Mouse (Mus musculus) WW6 (cell line): ENCODE data around the gene Ube2a.

ENCODE experiments used
- DNase-seq: peaks from one replicate; pipeline ENCODE4 v3.0.0-alpha.2; 2013; ENCODE audit warnings: low read depth, low spot score

The Ube2a gene

GRCm38 (mm10) chrX:36901655-36902054 is 28.0 kb downstream of the Ube2a start:
- no peak for DNase-seq

- no peak for DNase-seq
Measured at GRCm38 (mm10) chrX:36902321-36903114, 28.8 kb downstream of the Ube2a start, which contains the start of gene Nkrf. TSS of gene Nkrf (minus strand) at chrX:36902899.

- peak; percentile 70 for DNase-seq
Measured at GRCm38 (mm10) chrX:36903115-36903768, 29.5 kb downstream of the Ube2a start.

- no peak for DNase-seq
Measured at GRCm38 (mm10) chrX:36906539-36906938, 32.8 kb downstream of the Ube2a start.

- peak; percentile 28 for DNase-seq
Measured at GRCm38 (mm10) chrX:36911343-36911742, 37.6 kb downstream of the Ube2a start.

- no peak for DNase-seq
Measured at GRCm38 (mm10) chrX:36917749-36918148, 44.0 kb downstream of the Ube2a start.

- no peak for DNase-seq
Measured at GRCm38 (mm10) chrX:36921346-36921745, 47.6 kb downstream of the Ube2a start.

GRCm38 (mm10) chrX:36928791-36929190 is 55.1 kb downstream of the Ube2a start:
- DNase-seq, result no peak

- no peak for DNase-seq
Measured at GRCm38 (mm10) chrX:36929694-36930093, 56.0 kb downstream of the Ube2a start.

GRCm38 (mm10) chrX:36930574-36930973 is 56.9 kb downstream of the Ube2a start:
- DNase-seq, result no peak
